Mouse (Mus musculus): Measurements from ENCODE around the gene Klhl10. TPM values are rescaled to one million over a fixed set of nuclear protein-coding genes. Genes with fewer than 3 reads are reported as not detected.

Gene Klhl10
- polyA plus RNA-seq, 1 experiment from 2014 or later = 0.22 TPM

DNA sequence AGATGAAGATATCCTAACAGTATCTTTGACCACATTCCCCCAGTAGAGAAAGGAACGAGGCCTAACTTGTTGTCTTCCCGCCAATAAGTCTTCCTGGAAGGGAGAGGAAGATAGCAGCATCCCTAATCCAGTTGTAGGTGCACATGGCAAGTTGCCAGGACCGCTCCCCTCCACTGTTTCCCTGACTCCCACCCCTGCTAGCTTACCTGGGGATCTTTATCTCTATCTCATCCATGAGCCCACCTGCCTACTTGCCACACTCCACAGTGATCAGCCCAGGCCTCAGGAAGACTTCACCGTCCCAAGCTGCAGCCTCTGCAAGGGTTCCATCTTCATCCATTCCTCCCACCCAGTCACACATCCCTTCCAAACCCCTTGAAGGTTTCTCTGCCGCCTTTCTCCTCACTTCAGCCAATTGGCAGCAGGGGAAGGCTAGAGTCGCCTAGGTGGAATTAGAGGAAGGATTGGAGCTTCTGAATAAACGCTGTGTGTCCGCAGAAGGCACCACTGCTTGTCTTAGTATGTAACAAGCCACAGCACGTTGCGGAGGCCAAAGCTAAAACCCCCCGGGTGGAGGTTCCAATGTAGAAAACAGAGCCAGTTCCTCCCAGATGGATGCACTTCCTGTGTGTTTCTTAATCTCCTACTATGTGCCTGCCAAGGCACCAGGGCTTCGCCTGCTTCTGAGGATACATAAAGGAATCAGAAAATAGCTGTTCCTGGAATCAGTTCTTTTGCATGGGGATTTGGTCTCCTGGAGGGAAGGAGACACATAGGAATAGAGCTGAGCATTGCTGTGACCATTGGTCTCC is 41.8 kb upstream of the Klhl10 start:
- Histone ChIP-seq H3K4me3 (ENCODE audit: low read depth, low read length) (no peak overlapping the region), H3K27me3 (ENCODE audit: control insufficient read depth, insufficient read depth, low read length) (no peaks in the 10 kb centered on the region), H3K27ac (replicated peaks) (peak overlapping the region; percentile 49), H3K4me2 (replicated peaks; ENCODE audit: low read depth) (no peak overlapping the region), H3K36me3 (ENCODE audit: control insufficient read depth, insufficient read depth, low read length) (no peaks in the 10 kb centered on the region), H3K4me1 (replicated peaks; ENCODE audit: control insufficient read depth, insufficient read depth) (peaks cover 10% of the 10 kb centered on the region), H3K9me3 (ENCODE audit: control insufficient read depth, low read length) (no peaks in the 10 kb centered on the region), H3K9ac (ENCODE audit: low read length) (no peak overlapping the region)
- no peak for ATAC-seq (ENCODE audit: low FRiP score, low TSS enrichment)
- no peak for DNase-seq (ENCODE audit: low spot score)
- WGBS = 57% methylated on average over 12 of the region's 12 CpGs
- no peak for TF ChIP-seq CTCF (IDR thresholded peaks at IDR 0.05; ENCODE audit: low read depth)
- no peak for TF ChIP-seq EP300 (optimal IDR thresholded peaks at IDR 0.05)

- TF ChIP-seq CTCF (IDR thresholded peaks at IDR 0.05; ENCODE audit: low read depth) (no peak), EP300 (optimal IDR thresholded peaks at IDR 0.05) (no peak)
- no peaks in the 10 kb centered on the region for H3K36me3 ChIP-seq (ENCODE audit: control insufficient read depth, insufficient read depth, low read length)
- WGBS = 67% methylated on average over 6 of the region's 6 CpGs
- H3K4me3 ChIP-seq (ENCODE audit: low read depth, low read length) = no peak overlapping the region
- no peaks in the 10 kb centered on the region for H3K9me3 ChIP-seq (ENCODE audit: control insufficient read depth, low read length)
- ATAC-seq (ENCODE audit: low FRiP score, low TSS enrichment) = no peak
- H3K27ac ChIP-seq (replicated peaks) = peak overlapping the region; percentile 56
- no peaks in the 10 kb centered on the region for H3K27me3 ChIP-seq (ENCODE audit: control insufficient read depth, insufficient read depth, low read length)
- H3K4me2 ChIP-seq (replicated peaks; ENCODE audit: low read depth) = no peak overlapping the region
- no peak for DNase-seq (ENCODE audit: low spot score)
- peaks cover 10% of the 10 kb centered on the region; the same call in 1 of the 2 replicates for H3K4me1 ChIP-seq (replicated peaks; ENCODE audit: control insufficient read depth, insufficient read depth)
- no peak overlapping the region for H3K9ac ChIP-seq (ENCODE audit: low read length)
Observed at GRCm38 (mm10) chr11:100400842-100401241, 40.9 kb upstream of the Klhl10 start.

- no peak for ATAC-seq (ENCODE audit: low FRiP score, low TSS enrichment)
- peak overlapping the region; percentile 27 for H3K4me2 ChIP-seq (replicated peaks; ENCODE audit: low read depth)
- peak overlapping the region; percentile 88 for H3K27ac ChIP-seq (replicated peaks)
- WGBS = 32% methylated on average over 6 of the region's 6 CpGs
- TF ChIP-seq EP300 (optimal IDR thresholded peaks at IDR 0.05) = no peak
- TF ChIP-seq CTCF (IDR thresholded peaks at IDR 0.05; ENCODE audit: low read depth) = no peak
- DNase-seq (ENCODE audit: low spot score) = peak; percentile 42
- H3K4me1 ChIP-seq (replicated peaks; ENCODE audit: control insufficient read depth, insufficient read depth) = peaks cover 12% of the 10 kb centered on the region; the same call in 1 of the 2 replicates
- H3K27me3 ChIP-seq (ENCODE audit: control insufficient read depth, insufficient read depth, low read length) = no peaks in the 10 kb centered on the region
- no peaks in the 10 kb centered on the region; the same call in 1 of the 2 replicates for H3K36me3 ChIP-seq (ENCODE audit: control insufficient read depth, insufficient read depth, low read length)
- no peaks in the 10 kb centered on the region for H3K9me3 ChIP-seq (ENCODE audit: control insufficient read depth, low read length)
- peak overlapping the region; percentile 31; the same call in 1 of the 2 replicates for H3K9ac ChIP-seq (ENCODE audit: low read length)
- H3K4me3 ChIP-seq (ENCODE audit: low read depth, low read length) = no peak overlapping the region
Observed at GRCm38 (mm10) chr11:100402240-100402639, 39.5 kb upstream of the Klhl10 start.

DNA sequence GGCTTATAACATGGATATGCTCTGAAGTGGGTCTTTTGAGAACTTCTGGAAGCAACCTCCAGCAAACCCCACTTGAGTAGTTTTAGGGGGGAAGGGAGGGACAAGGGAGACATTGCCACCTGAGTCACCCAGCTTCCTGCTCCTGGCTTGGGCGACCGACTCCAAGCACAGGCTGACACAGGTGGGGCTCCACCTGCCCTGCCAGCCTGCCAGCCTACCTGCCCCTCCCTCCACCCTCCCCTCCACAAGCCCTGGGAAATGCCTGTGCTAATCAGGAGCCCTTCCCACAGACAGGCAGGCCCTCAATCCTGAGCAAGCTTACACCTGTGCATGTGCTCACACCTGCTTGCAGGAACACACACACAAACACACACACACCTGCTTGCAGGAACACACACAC is 39.0 kb upstream of the Klhl10 start:
- peak overlapping the region; percentile 88 for H3K27ac ChIP-seq (replicated peaks)
- no peak for TF ChIP-seq EP300 (optimal IDR thresholded peaks at IDR 0.05)
- no peak for TF ChIP-seq CTCF (IDR thresholded peaks at IDR 0.05; ENCODE audit: low read depth)
- H3K4me2 ChIP-seq (replicated peaks; ENCODE audit: low read depth) = peak overlapping the region; percentile 27
- H3K36me3 ChIP-seq (ENCODE audit: control insufficient read depth, insufficient read depth, low read length) = no peaks in the 10 kb centered on the region; the same call in 1 of the 2 replicates
- H3K9ac ChIP-seq (ENCODE audit: low read length) = peak overlapping the region; percentile 31; the same call in 1 of the 2 replicates
- H3K9me3 ChIP-seq (ENCODE audit: control insufficient read depth, low read length) = no peaks in the 10 kb centered on the region
- no peaks in the 10 kb centered on the region for H3K27me3 ChIP-seq (ENCODE audit: control insufficient read depth, insufficient read depth, low read length)
- peak; percentile 92 for DNase-seq (ENCODE audit: low spot score)
- 56% methylated on average over 2 of the region's 2 CpGs for WGBS
- ATAC-seq (ENCODE audit: low FRiP score, low TSS enrichment) = peak; percentile 77
- H3K4me3 ChIP-seq (ENCODE audit: low read depth, low read length) = no peak overlapping the region
- peaks cover 12% of the 10 kb centered on the region; the same call in 1 of the 2 replicates for H3K4me1 ChIP-seq (replicated peaks; ENCODE audit: control insufficient read depth, insufficient read depth)

DNA sequence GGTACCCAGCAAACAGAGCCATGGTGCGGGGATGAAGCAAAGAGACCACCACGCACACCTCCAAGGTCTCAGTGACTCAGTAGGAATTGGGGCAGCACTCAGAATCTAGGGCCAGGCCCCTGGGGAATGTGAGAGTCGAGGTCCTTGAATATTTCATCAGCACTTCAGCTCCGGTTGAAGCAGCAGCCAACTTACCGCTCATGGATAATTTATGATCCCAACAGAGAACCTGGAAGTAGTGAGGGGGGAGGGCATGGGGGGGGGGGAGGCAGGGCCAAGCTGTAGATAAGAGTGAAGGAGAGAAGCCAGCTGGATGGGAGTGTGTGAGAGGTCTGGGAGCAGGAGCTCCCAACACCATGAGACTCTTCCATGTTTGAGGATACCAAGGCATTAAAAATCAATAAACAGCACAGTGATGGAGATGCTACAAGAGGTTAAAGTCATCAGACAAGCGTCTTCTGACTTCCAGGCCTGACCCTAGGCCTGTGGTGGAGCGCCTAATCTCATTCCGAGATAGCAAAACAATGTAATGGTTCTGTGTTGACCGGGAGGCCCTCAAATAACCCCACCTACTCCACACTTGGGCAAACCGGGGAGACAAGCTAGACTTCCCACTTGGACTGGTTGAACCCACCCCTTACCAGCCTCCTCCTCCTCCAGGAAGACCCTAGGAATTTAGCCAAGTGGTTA is 38.1 kb upstream of the Klhl10 start:
- ATAC-seq (ENCODE audit: low FRiP score, low TSS enrichment) (no peak), DNase-seq (ENCODE audit: low spot score) (peak; percentile 50)
- H3K4me1 ChIP-seq (replicated peaks; ENCODE audit: control insufficient read depth, insufficient read depth) = peaks cover 12% of the 10 kb centered on the region; the same call in 1 of the 2 replicates
- H3K9me3 ChIP-seq (ENCODE audit: control insufficient read depth, low read length) = no peaks in the 10 kb centered on the region
- H3K4me2 ChIP-seq (replicated peaks; ENCODE audit: low read depth) = no peak overlapping the region
- H3K4me3 ChIP-seq (ENCODE audit: low read depth, low read length) = no peak overlapping the region
- WGBS = 36% methylated on average over 10 of the region's 10 CpGs
- H3K36me3 ChIP-seq (ENCODE audit: control insufficient read depth, insufficient read depth, low read length) = no peaks in the 10 kb centered on the region; the same call in 1 of the 2 replicates
- H3K9ac ChIP-seq (ENCODE audit: low read length) = no peak overlapping the region
- TF ChIP-seq CTCF (IDR thresholded peaks at IDR 0.05; ENCODE audit: low read depth) (no peak), EP300 (optimal IDR thresholded peaks at IDR 0.05) (no peak)
- H3K27me3 ChIP-seq (ENCODE audit: control insufficient read depth, insufficient read depth, low read length) = no peaks in the 10 kb centered on the region
- H3K27ac ChIP-seq (replicated peaks) = peak overlapping the region; percentile 88
